Mouse (Mus musculus) layer of hippocampus, adult 2 months (tissue): ENCODE results near the gene Pnldc1. TPM values are rescaled to one million over a fixed set of nuclear protein-coding genes. Genes with fewer than 3 reads are reported as not detected.

ENCODE experiments used
- DNase-seq, 2 experiments: peaks; one replicate each; pipeline ENCODE4 v3.0.0; 2022; ENCODE audit warnings: low spot score in 2 of 2
- H3K27ac ChIP-seq: fragments of 200-600 bp; 2 replicates; pipeline ENCODE4 v1.8.1; 2022
- H3K4me3 ChIP-seq: fragments of 200-600 bp; 2 replicates; pipeline ENCODE4 v1.8.1; 2022; ENCODE audit warnings: mild to moderate bottlenecking
- CTCF ChIP-seq: fragments of 200-600 bp; conservative IDR thresholded peaks from 2 replicates; pipeline ENCODE4 v1.8.1; 2022; ENCODE audit warnings: antibody characterized with exemption, mild to moderate bottlenecking, moderate library complexity
- microRNA-seq, 2 experiments: library from miRNA; unstranded; fragments of <30 nt; microRNA quantifications; one replicate each; pipeline ENCODE4 v1.2.0; 2021
- total RNA-seq, 2 experiments: library from RNA; stranded (reverse); gene quantifications; 2 replicates each; pipeline ENCODE4 v1.2.3; 2021

Pnldc1 gene
- total RNA-seq, 2 experiments from 2014 or later: 3.9 to 6.2 TPM

DNA sequence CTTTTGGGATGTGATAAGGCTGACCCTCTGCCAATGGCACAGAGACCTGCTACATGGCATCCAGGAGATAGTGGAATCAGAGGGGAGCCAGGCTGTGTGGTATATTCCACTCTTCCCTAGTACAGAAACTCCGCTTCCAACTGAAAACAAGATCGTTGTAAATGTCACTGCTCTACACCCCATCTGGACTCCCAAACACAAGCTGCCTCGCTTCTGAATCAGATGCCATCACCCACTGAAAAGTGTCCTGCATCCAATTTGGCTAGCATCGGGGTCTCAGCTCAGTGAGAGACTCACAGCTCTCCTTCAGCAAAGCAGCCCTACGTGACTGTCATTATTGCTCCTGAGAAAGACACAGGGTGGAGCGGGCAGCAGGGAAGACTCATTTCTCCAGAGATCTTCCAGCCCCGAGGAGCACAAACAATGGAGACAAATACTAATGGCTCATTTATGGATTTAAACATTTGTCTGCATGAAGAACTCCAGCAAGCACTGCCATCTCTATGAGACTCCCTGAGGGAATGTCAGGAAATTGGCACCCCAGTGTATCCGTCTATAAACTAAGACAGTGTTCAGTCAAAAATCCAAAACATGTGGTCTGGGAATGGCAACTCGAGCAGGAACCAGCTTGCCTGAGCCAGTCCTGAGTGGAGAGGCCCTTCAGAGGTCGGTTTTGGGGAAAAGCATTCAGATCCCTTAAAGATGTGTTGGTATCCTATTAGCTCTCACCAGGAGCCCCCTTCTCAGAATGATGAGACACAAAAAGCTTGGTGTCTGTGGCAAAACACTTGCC is 70.4 kb downstream of the Pnldc1 start:
- DNase-seq: peak; percentile 82 to 90
- Histone ChIP-seq H3K4me3 (no peak overlapping the region), H3K27ac (peak overlapping the region; percentile 85)
- no peak for TF ChIP-seq CTCF

Small RNAs within 50 kb of the gene (microRNA-seq; reads per million reads assigned to microRNA genes)
- gene Gm24085: 0 reads per million in 2 experiments

Other genes starting within 250 kb of the Pnldc1 start
- gene Slc22a1, start 234.4 kb downstream of the Pnldc1 start, total RNA-seq: not detected
- 10 to 100 TPM; 27.9 to 30.3 TPM for gene Igf2r, start 140.6 kb downstream of the Pnldc1 start, total RNA-seq
- gene Mas1, start 42.1 kb downstream of the Pnldc1 start, total RNA-seq: 10 to 100 TPM; 56.2 to 56.3 TPM
- gene Mrgprh, start 34.2 kb downstream of the Pnldc1 start, total RNA-seq: under 1 TPM in 1 of 2 experiments, not detected in 1; 0.25 TPM
- gene Tcp1, start 5.5 kb upstream of the Pnldc1 start, total RNA-seq: 100 to 1,000 TPM; 201 to 208 TPM
- gene Mrpl18, start 6.1 kb upstream of the Pnldc1 start, total RNA-seq: 10 to 100 TPM; 60.9 to 68.9 TPM
- gene Acat3, start 30.4 kb upstream of the Pnldc1 start, total RNA-seq: 1 to 10 TPM; 4.1 to 6.6 TPM
- gene Acat2, start 50.5 kb upstream of the Pnldc1 start, total RNA-seq: 10 to 100 TPM; 44.2 to 44.4 TPM
- 10 to 100 TPM; 52.3 to 59.6 TPM for gene Wtap, start 83.9 kb upstream of the Pnldc1 start, total RNA-seq
- 100 to 1,000 TPM; 237 to 252 TPM for gene Sod2, start 96.6 kb upstream of the Pnldc1 start, total RNA-seq
- gene Gpr31b, start 142.1 kb upstream of the Pnldc1 start, total RNA-seq: not detected
- gene Tcp10b, start 150.9 kb upstream of the Pnldc1 start, total RNA-seq: 1 to 10 TPM in 1 of 2 experiments, under 1 TPM in 1; 0.88 to 1.5 TPM
- gene Unc93a, start 221.6 kb upstream of the Pnldc1 start, total RNA-seq: not detected